Mouse (Mus musculus) megakaryocyte, embryonic 14.5 days (primary cell): ENCODE results near the gene Bscl2.

ENCODE experiments used
- FLI1 ChIP-seq: IDR thresholded peaks from 2 replicates; pipeline ENCODE4 v1.6.1; 2012; ENCODE audit warnings: low read length, inconsistent platforms, mixed read lengths
- GATA1 ChIP-seq: IDR thresholded peaks from 3 replicates; pipeline ENCODE4 v1.6.1; 2012; ENCODE audit warnings: mixed read lengths, low read length, inconsistent platforms, borderline replicate concordance

GRCm38 (mm10) chr19:8822696-8823095 lies 14.6 kb upstream of the Bscl2 start:
- TF ChIP-seq GATA1 (no peak), FLI1 (no peak)
